Mouse (Mus musculus) lung, adult 2 months (tissue): Measurements from ENCODE around the gene Srd5a3.

ENCODE experiments used
- CTCF ChIP-seq: fragments of 200-500 bp; IDR thresholded peaks from 2 replicates; pipeline ENCODE4 v1.5.1; 2011; ENCODE audit warnings: mild to moderate bottlenecking, low read length, control low read depth; ENCODE audit not compliant: insufficient read depth
- POLR2A ChIP-seq: fragments of 200-500 bp; IDR thresholded peaks from 2 replicates; pipeline ENCODE4 v1.6.1; 2011; ENCODE audit warnings: low read depth, mild to moderate bottlenecking, control low read depth, low read length, borderline replicate concordance; ENCODE audit errors: extremely low read depth

GRCm38 (mm10) chr5:76203171-76203570 lies 63.1 kb downstream of the Srd5a3 start:
- TF ChIP-seq CTCF = no peak
- no peak for TF ChIP-seq POLR2A
